Mouse (Mus musculus) retina, postnatal 1 day (tissue): ENCODE measurements around the gene Gm49776.

ENCODE experiments used
- DNase-seq: peaks from one replicate; pipeline ENCODE4 v3.0.0-alpha.2; 2012

Gene Gm49776

GRCm38 (mm10) chr16:18258221-18258620 is at the start of gene Gm49776:
TSS of gene Gm49776 (minus strand) at chr16:18258321.
- no peak for DNase-seq

- DNase-seq, result peak; percentile 7
These were observed 31.5 kb upstream of the Gm49776 start for GRCm38 (mm10) chr16:18289614-18290013.

GRCm38 (mm10) chr16:18289067-18289588 is 31.0 kb upstream of the Gm49776 start, which contains the start of gene Dgcr8:
TSS of gene Dgcr8 (minus strand) at chr16:18289246.
- DNase-seq, result peak; percentile 99

- no peak for DNase-seq
These were observed 30.5 kb upstream of the Gm49776 start for GRCm38 (mm10) chr16:18288581-18289061.

- DNase-seq, result peak; percentile 53
These were observed 30.0 kb upstream of the Gm49776 start for GRCm38 (mm10) chr16:18288166-18288565.

GRCm38 (mm10) chr16:18275166-18275565 is 17.0 kb upstream of the Gm49776 start:
- DNase-seq, result peak; percentile 66

- DNase-seq, result peak; percentile 37
These were observed 10.1 kb upstream of the Gm49776 start for GRCm38 (mm10) chr16:18268182-18268581.

- no peak for DNase-seq
These were observed 6.9 kb upstream of the Gm49776 start for GRCm38 (mm10) chr16:18265024-18265423.

GRCm38 (mm10) chr16:18253866-18254265 is 4.3 kb downstream of the Gm49776 start:
- no peak for DNase-seq

- no peak for DNase-seq
These were observed 5.4 kb downstream of the Gm49776 start for GRCm38 (mm10) chr16:18252736-18253135.

GRCm38 (mm10) chr16:18250828-18251790 is 7.0 kb downstream of the Gm49776 start:
- DNase-seq, result peak; percentile 25

GRCm38 (mm10) chr16:18250231-18250630 is 7.9 kb downstream of the Gm49776 start:
- DNase-seq, result no peak

GRCm38 (mm10) chr16:18249364-18249967 is 8.7 kb downstream of the Gm49776 start:
- DNase-seq, result peak; percentile 39

- peak; percentile 99 for DNase-seq
These were observed 9.4 kb downstream of the Gm49776 start, which contains the start of the genes Trmt2a and Ranbp1 for GRCm38 (mm10) chr16:18248433-18249363. TSS of gene Trmt2a (plus strand) at chr16:18248679. TSS of gene Ranbp1 (minus strand) at chr16:18248732.

GRCm38 (mm10) chr16:18247521-18248399 is 10.4 kb downstream of the Gm49776 start:
- no peak for DNase-seq

GRCm38 (mm10) chr16:18241581-18241980 is 16.5 kb downstream of the Gm49776 start:
- DNase-seq, result no peak

GRCm38 (mm10) chr16:18236676-18237501 is 21.2 kb downstream of the Gm49776 start:
- no peak for DNase-seq

GRCm38 (mm10) chr16:18235389-18236065 is 22.6 kb downstream of the Gm49776 start:
- DNase-seq, result peak; percentile 79

GRCm38 (mm10) chr16:18234671-18235388 is 23.3 kb downstream of the Gm49776 start, which contains the start of gene Zdhhc8:
TSS of gene Zdhhc8 (minus strand) at chr16:18235136.
- peak; percentile 80 for DNase-seq
